Mouse (Mus musculus): ENCODE data around the gene Lyzl4. TPM values are rescaled to one million over a fixed set of nuclear protein-coding genes. Genes with fewer than 3 reads are reported as not detected.

Gene Lyzl4
- total and polyA plus RNA-seq, 3 experiments, result not detected

DNA sequence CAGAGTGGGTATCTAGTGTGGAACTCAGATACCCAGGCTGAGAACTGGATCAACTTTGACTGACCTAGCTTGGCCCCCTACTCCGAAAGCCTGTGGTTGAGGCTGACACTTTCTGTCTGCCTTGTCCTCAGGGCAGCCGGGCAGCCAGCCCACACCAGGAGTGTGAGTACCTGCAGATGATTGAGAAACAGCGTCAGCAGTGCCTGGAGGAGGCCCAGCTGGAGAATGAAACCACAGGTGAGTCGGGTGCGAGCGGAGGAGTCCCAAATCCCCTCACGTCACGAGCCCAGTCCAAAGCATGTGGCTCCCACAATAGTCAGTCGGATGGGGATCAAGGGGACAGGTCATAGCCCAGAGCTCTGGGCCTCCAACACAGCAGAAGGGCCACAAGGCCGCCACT lies 11.8 kb upstream of the Lyzl4 start:
- no peak overlapping the region for H3K4me2 ChIP-seq (ENCODE audit: insufficient read depth, low read depth, poor library complexity, severe bottlenecking)
- H3K27me3 ChIP-seq (replicated peaks), result peaks cover 15% of the 10 kb centered on the region
- in situ Hi-C loops (cut with MboI; ENCODE audit: low pct_ligation_motif_present, low pct_unique_long_range_greater_than_20kb, low sequenced_read_pairs), result no loop called here
- no peaks in the 10 kb centered on the region for H3K36me3 ChIP-seq (replicated peaks in 1 of 2; ENCODE audit: control insufficient read depth in 1 of 2, insufficient read depth in 1 of 2, low read length in 1 of 2)
- H3K9ac ChIP-seq (ENCODE audit: insufficient read depth, low read depth), result no peak overlapping the region
- no peak overlapping the region for H3K4me3 ChIP-seq (replicated peaks in 1 of 3; ENCODE audit: low read depth in 2 of 3, low read length in 2 of 3, poor library complexity in 1 of 3)
- no peaks in the 10 kb centered on the region for H3K79me2 ChIP-seq (replicated peaks; ENCODE audit: control insufficient read depth, extremely low read depth, insufficient read depth, poor library complexity, severe bottlenecking)
- H3K9me3 ChIP-seq (replicated peaks; ENCODE audit: low read length), result no peaks in the 10 kb centered on the region
- dilution Hi-C loops (cut with MboI; ENCODE audit: extremely low pct_ligation_motif_present, extremely low pct_unique_long_range_greater_than_20kb, low sequenced_read_pairs), result no loop called here
- TF ChIP-seq NRF1 (IDR thresholded peaks at IDR 0.05; ENCODE audit: low read depth, low read length) (no peak), IRF4 (IDR thresholded peaks at IDR 0.05; ENCODE audit: low read depth, low read length) (no peak), USF1 (IDR thresholded peaks at IDR 0.05; ENCODE audit: low read depth, low read length) (no peak), EP300 (IDR thresholded peaks at IDR 0.05; ENCODE audit: low read length) (no peak), UBTF (IDR thresholded peaks at IDR 0.05; ENCODE audit: low read depth, low read length) (no peak), SIN3A (IDR thresholded peaks at IDR 0.05; ENCODE audit: low read length) (no peak), MAZ (IDR thresholded peaks at IDR 0.05; ENCODE audit: low read depth, low read length) (no peak), GABPA (IDR thresholded peaks at IDR 0.05; ENCODE audit: insufficient replicate concordance, low read depth, low read length) (no peak), ZNF384 (IDR thresholded peaks at IDR 0.05; ENCODE audit: low read depth, low read length) (no peak), MAFK (IDR thresholded peaks at IDR 0.05; ENCODE audit: insufficient replicate concordance, low read length) (no peak), ZKSCAN1 (IDR thresholded peaks at IDR 0.05; ENCODE audit: borderline replicate concordance, low read depth, low read length) (no peak), PAX5 (IDR thresholded peaks at IDR 0.05; ENCODE audit: low read length) (no peak), CHD2 (IDR thresholded peaks at IDR 0.05; ENCODE audit: low read length) (no peak), JUND (conservative IDR thresholded peaks at IDR 0.05; ENCODE audit: low read depth, low read length) (no peak), USF2 (conservative IDR thresholded peaks at IDR 0.05; ENCODE audit: low read depth, low read length) (no peak), POLR2AphosphoS2 (IDR thresholded peaks at IDR 0.05; ENCODE audit: low read depth, low read length) (no peak)
- no peak overlapping the region for H3K27ac ChIP-seq (ENCODE audit: insufficient read depth, low read depth)
- H3K4me1 ChIP-seq (ENCODE audit: control insufficient read depth in 1 of 2, insufficient read depth in 2 of 2), result peaks cover 0 to 22% of the 10 kb centered on the region in 2 experiments; a peak in 2 of 4 replicates
- no peak for DNase-seq (ENCODE audit: extremely low read depth)

DNA sequence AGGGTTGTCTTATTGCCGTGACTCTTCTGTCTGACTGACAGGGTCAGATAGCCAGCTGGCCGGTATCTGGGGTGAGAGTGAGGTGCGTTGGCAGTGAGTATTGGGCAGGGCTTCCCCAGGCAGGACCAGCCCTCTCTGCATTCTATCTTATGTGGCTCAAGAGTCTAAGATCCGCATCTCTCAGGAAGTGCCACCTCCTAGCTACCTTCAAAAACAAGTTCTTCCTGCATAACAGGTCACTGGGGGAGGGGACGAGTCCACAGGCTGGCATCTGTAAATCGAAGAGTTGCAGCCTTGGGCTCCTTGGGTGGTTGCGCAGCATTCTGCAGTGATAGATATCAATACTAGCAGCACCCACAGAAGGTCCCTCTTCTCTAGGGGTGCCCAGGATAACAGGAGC lies 5.1 kb upstream of the Lyzl4 start:
- Histone ChIP-seq H3K4me1 (ENCODE audit: control insufficient read depth in 1 of 2, insufficient read depth in 2 of 2) (no peaks in the 10 kb centered on the region), H3K4me3 (replicated peaks in 1 of 3; ENCODE audit: low read depth in 2 of 3, low read length in 2 of 3, poor library complexity in 1 of 3) (no peak overlapping the region), H3K9ac (ENCODE audit: insufficient read depth, low read depth) (no peak overlapping the region), H3K79me2 (replicated peaks; ENCODE audit: control insufficient read depth, extremely low read depth, insufficient read depth, poor library complexity, severe bottlenecking) (no peaks in the 10 kb centered on the region), H3K36me3 (replicated peaks in 1 of 2; ENCODE audit: control insufficient read depth in 1 of 2, insufficient read depth in 1 of 2, low read length in 1 of 2) (no peaks in the 10 kb centered on the region), H3K9me3 (replicated peaks; ENCODE audit: low read length) (peaks cover 10% of the 10 kb centered on the region), H3K27me3 (replicated peaks) (peaks cover 35% of the 10 kb centered on the region), H3K4me2 (ENCODE audit: insufficient read depth, low read depth, poor library complexity, severe bottlenecking) (no peak overlapping the region), H3K27ac (ENCODE audit: insufficient read depth, low read depth) (no peak overlapping the region)
- TF ChIP-seq MAZ (IDR thresholded peaks at IDR 0.05; ENCODE audit: low read depth, low read length), result no peak
- TF ChIP-seq POLR2AphosphoS2 (IDR thresholded peaks at IDR 0.05; ENCODE audit: low read depth, low read length), result no peak
- TF ChIP-seq ZC3H11A (IDR thresholded peaks at IDR 0.05; ENCODE audit: low read depth, low read length), result no peak
- in situ Hi-C loops (cut with MboI; ENCODE audit: low pct_ligation_motif_present, low pct_unique_long_range_greater_than_20kb, low sequenced_read_pairs), result no loop called here
- dilution Hi-C loops (cut with MboI; ENCODE audit: extremely low pct_ligation_motif_present, extremely low pct_unique_long_range_greater_than_20kb, low sequenced_read_pairs), result no loop called here
- DNase-seq (ENCODE audit: extremely low read depth), result no peak
